Mouse (Mus musculus): ENCODE results near the gene Ctnnd2.
A peak's percentile ranks its signal among the peaks of the same experiment; 100 is the strongest.

Ctnnd2 gene

GRCm38 (mm10) chr15:30406254-30406653 lies 233.9 kb downstream of the Ctnnd2 start:
- DNase-seq, result no peak

GRCm38 (mm10) chr15:30423146-30423545 lies 250.8 kb downstream of the Ctnnd2 start:
- no peak for DNase-seq

- peak; percentile 22 for DNase-seq
Observed at GRCm38 (mm10) chr15:30424290-30424689, 251.9 kb downstream of the Ctnnd2 start.

- DNase-seq, result no peak
Observed at GRCm38 (mm10) chr15:30427342-30427741, 254.9 kb downstream of the Ctnnd2 start.

- no peak for DNase-seq
Observed at GRCm38 (mm10) chr15:30439045-30439444, 266.7 kb downstream of the Ctnnd2 start.

GRCm38 (mm10) chr15:30450765-30451164 lies 278.4 kb downstream of the Ctnnd2 start:
- no peak for DNase-seq

- DNase-seq, result no peak
Observed at GRCm38 (mm10) chr15:30451921-30452320, 279.5 kb downstream of the Ctnnd2 start.

- peak; percentile 21 for DNase-seq
Observed at GRCm38 (mm10) chr15:30457541-30458250, 285.3 kb downstream of the Ctnnd2 start.

- DNase-seq, result no peak
Observed at GRCm38 (mm10) chr15:30458671-30459070, 286.3 kb downstream of the Ctnnd2 start.

- no peak for DNase-seq
Observed at GRCm38 (mm10) chr15:30460341-30461125, 288.1 kb downstream of the Ctnnd2 start.

GRCm38 (mm10) chr15:30462804-30463423 lies 290.5 kb downstream of the Ctnnd2 start:
- no peak for DNase-seq

GRCm38 (mm10) chr15:30463471-30464047 lies 291.2 kb downstream of the Ctnnd2 start:
- DNase-seq, result no peak

GRCm38 (mm10) chr15:30466950-30467543 lies 294.7 kb downstream of the Ctnnd2 start:
- no peak for DNase-seq

GRCm38 (mm10) chr15:30468773-30469172 lies 296.4 kb downstream of the Ctnnd2 start:
- no peak for DNase-seq

- DNase-seq, result no peak
Observed at GRCm38 (mm10) chr15:30471280-30471966, 299.0 kb downstream of the Ctnnd2 start.

- peak; percentile 34 for DNase-seq
Observed at GRCm38 (mm10) chr15:30480676-30481075, 308.3 kb downstream of the Ctnnd2 start.

GRCm38 (mm10) chr15:30506476-30506875 lies 334.1 kb downstream of the Ctnnd2 start:
- DNase-seq, result no peak

GRCm38 (mm10) chr15:30512467-30512866 lies 340.1 kb downstream of the Ctnnd2 start:
- no peak for DNase-seq

- DNase-seq, result no peak
Observed at GRCm38 (mm10) chr15:30513122-30513521, 340.7 kb downstream of the Ctnnd2 start.

- DNase-seq, result no peak
Observed at GRCm38 (mm10) chr15:30515425-30515824, 343.0 kb downstream of the Ctnnd2 start.

- no peak for DNase-seq
Observed at GRCm38 (mm10) chr15:30541459-30541858, 369.1 kb downstream of the Ctnnd2 start.

- no peak for DNase-seq
Observed at GRCm38 (mm10) chr15:30548263-30548662, 375.9 kb downstream of the Ctnnd2 start.
